Mouse (Mus musculus): ENCODE results near the gene Rhbdd2.

DNA sequence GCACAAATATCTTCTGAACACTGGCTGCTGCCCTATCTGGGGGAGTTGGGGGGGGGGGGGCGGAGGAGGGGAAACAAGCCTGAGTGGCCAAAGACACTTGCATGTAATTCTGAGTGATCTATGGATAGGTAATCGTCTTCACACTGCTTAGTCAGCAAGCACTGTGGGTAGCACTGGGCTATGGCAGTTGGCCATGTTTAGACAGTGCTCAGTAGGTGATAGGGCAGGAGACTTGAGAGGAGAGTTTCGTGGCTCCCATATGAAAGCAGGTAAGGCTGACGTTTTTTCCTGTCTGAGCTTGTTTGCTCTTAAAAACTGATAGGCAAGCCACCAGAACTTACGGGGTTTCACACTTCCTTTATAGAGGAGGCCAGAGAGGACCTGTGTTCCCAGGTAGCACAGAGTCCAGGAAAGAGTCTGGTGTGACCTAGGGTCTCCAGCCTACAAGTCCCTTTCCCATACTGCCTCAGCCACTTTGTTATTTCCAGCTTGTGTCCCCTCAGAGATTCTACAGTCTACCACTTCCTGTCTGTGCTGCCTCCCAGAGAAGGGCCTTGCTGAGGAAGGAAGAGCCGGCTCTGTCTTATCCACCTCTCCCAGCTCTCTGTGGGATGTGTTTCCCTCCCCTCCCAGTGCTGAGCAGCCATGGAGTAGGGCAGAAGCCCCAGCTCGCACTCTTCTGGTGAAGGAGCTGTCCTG, 7.5 kb downstream of the Rhbdd2 start:
- TF ChIP-seq ETS1 (conservative IDR thresholded peaks at IDR 0.05; ENCODE audit: low read depth, low read length), result no peak
- no peak for TF ChIP-seq CTCF (conservative IDR thresholded peaks at IDR 0.05 in 1 of 2, IDR thresholded peaks at IDR 0.05 in 1 of 2; ENCODE audit: low read depth in 2 of 2, low read length in 2 of 2)
- no peak for TF ChIP-seq ZC3H11A (IDR thresholded peaks at IDR 0.05; ENCODE audit: low read depth, low read length)
- TF ChIP-seq POLR2A (IDR thresholded peaks at IDR 0.05; ENCODE audit: low read depth, low read length), result no peak
- no peak for TF ChIP-seq USF1 (IDR thresholded peaks at IDR 0.05; ENCODE audit: low read depth, low read length)
- TF ChIP-seq E2F4 (IDR thresholded peaks at IDR 0.05; ENCODE audit: insufficient replicate concordance, low read depth, low read length), result no peak
- TF ChIP-seq EP300 (IDR thresholded peaks at IDR 0.05; ENCODE audit: low read length), result no peak
- TF ChIP-seq RCOR1 (conservative IDR thresholded peaks at IDR 0.05; ENCODE audit: low read depth, low read length), result no peak
- TF ChIP-seq BHLHE40 (IDR thresholded peaks at IDR 0.05; ENCODE audit: low read depth, low read length), result no peak
- TF ChIP-seq GABPA (IDR thresholded peaks at IDR 0.05; ENCODE audit: insufficient replicate concordance, low read depth, low read length), result no peak
- TF ChIP-seq NELFE (IDR thresholded peaks at IDR 0.05; ENCODE audit: low read depth, low read length), result no peak
